Mouse (Mus musculus): ENCODE measurements around the gene Dlgap3. TPM values are rescaled to one million over a fixed set of nuclear protein-coding genes. Genes with fewer than 3 reads are reported as not detected.

Gene Dlgap3
- polyA plus RNA-seq, 1 experiment: 0.27 TPM

DNA sequence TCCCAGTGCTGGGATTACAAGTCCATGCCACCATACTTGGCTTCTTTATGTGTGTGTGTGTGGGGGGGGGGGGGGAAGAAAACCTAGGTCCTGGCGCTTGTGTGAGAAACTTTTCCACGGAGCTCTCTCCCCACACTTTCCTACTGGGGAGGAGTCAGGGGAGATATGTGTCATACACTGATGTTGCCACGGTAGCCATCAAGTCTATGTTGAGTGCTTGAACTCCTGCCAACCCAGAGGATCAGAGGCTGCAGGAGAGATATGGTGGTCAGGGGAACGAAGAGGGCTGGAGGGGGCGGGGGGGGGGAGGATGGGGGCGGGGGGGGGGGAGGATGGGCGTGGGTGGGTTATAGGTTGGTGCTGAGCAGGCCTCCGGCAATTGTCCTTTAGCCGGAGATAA, 46.8 kb downstream of the Dlgap3 start:
- Histone ChIP-seq H3K27ac (ENCODE audit: insufficient read depth, low read depth, low read length) (no peak overlapping the region), H3K4me3 (ENCODE audit: insufficient read depth, low read depth, low read length) (no peak overlapping the region), H3K4me1 (ENCODE audit: control insufficient read depth, insufficient read depth, low read length) (no peaks in the 10 kb centered on the region), H3K27me3 (replicated peaks; ENCODE audit: control insufficient read depth, insufficient read depth, low read length) (no peaks in the 10 kb centered on the region), H3K36me3 (ENCODE audit: control insufficient read depth, insufficient read depth, low read length) (no peaks in the 10 kb centered on the region)
- WGBS: 70% methylated on average over 7 of the region's 9 CpGs
- TF ChIP-seq CTCF (conservative IDR thresholded peaks at IDR 0.05; ENCODE audit: insufficient read depth, insufficient read length, low read depth, low read length) (no peak), POLR2A (IDR thresholded peaks at IDR 0.05; ENCODE audit: low read depth, low read length) (no peak)
- DNase-seq: no peak

DNA sequence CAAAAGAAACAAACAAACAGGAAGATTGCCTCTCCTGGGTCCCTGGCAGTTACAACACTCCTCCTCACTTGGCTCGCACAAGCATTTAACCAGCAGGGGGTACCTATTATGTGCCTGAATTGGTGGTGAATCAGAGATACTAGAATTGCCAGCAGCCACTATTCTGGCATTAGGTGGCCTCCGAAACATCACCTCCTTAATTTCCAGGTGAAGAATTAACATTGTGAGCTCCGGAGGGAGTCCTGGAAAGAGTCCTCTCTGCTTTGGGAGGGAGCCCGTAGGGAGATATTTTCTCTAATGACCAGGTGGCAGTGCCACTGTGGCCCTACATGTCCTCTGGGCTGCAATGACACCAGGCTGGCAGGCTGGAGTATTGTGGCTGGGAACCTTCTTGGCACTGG, 47.2 kb downstream of the Dlgap3 start:
- no peaks in the 10 kb centered on the region for H3K4me1 ChIP-seq (ENCODE audit: control insufficient read depth, insufficient read depth, low read length)
- no peak for DNase-seq
- H3K4me3 ChIP-seq (ENCODE audit: insufficient read depth, low read depth, low read length): no peak overlapping the region
- no peaks in the 10 kb centered on the region for H3K27me3 ChIP-seq (replicated peaks; ENCODE audit: control insufficient read depth, insufficient read depth, low read length)
- no peaks in the 10 kb centered on the region for H3K36me3 ChIP-seq (ENCODE audit: control insufficient read depth, insufficient read depth, low read length)
- H3K27ac ChIP-seq (ENCODE audit: insufficient read depth, low read depth, low read length): no peak overlapping the region
- TF ChIP-seq CTCF (conservative IDR thresholded peaks at IDR 0.05; ENCODE audit: insufficient read depth, insufficient read length, low read depth, low read length) (no peak), POLR2A (IDR thresholded peaks at IDR 0.05; ENCODE audit: low read depth, low read length) (no peak)
- 74% methylated on average over 4 of the region's 4 CpGs for WGBS

DNA sequence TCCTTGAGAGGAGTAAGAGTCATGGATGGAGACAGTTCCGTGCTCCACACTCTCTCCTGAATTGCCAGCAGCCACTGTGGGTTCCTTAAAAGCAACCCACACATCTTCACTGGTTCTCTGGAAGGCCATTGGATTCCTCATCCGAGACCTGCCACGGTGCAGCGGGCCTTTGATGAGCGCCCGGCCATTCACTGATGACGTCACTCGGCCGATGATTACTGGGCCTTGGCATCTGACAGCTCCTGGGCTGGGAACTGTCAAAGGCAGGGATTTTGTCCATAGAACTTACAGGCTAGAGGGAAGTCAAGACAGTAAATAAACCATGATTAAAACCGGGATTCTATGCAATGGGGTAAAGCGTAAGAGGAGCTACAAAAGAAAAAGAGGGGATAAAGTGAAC, 48.0 kb downstream of the Dlgap3 start:
- Histone ChIP-seq H3K36me3 (ENCODE audit: control insufficient read depth, insufficient read depth, low read length) (no peaks in the 10 kb centered on the region), H3K27me3 (replicated peaks; ENCODE audit: control insufficient read depth, insufficient read depth, low read length) (no peaks in the 10 kb centered on the region), H3K4me3 (ENCODE audit: insufficient read depth, low read depth, low read length) (no peak overlapping the region), H3K27ac (ENCODE audit: insufficient read depth, low read depth, low read length) (no peak overlapping the region), H3K4me1 (ENCODE audit: control insufficient read depth, insufficient read depth, low read length) (no peaks in the 10 kb centered on the region)
- DNase-seq: no peak
- TF ChIP-seq CTCF (conservative IDR thresholded peaks at IDR 0.05; ENCODE audit: insufficient read depth, insufficient read length, low read depth, low read length): no peak
- TF ChIP-seq POLR2A (IDR thresholded peaks at IDR 0.05; ENCODE audit: low read depth, low read length): no peak
- WGBS: 45% methylated on average over 11 of the region's 11 CpGs

DNA sequence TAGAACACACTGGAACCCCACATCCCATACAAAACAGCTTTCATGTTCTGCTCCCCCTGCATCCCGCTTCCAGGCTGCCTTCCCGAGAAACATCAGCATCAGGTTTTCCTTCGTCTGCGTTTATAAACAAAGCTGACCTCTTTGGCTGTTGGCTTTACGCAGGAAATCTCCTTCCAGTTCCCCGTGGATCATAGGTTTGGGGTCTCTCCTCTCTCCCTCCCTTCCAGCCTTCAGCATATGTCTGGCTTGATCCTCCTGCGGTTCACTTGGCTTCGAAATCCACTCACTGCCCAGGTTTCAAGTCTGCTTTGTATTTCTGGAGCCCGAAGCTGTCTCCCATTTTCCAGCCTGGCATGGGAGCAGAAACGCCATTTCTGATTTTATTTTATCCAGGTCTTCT, 54.3 kb downstream of the Dlgap3 start:
- WGBS: 34% methylated on average over 10 of the region's 10 CpGs
- H3K4me1 ChIP-seq (ENCODE audit: control insufficient read depth, insufficient read depth, low read length): no peaks in the 10 kb centered on the region
- H3K36me3 ChIP-seq (ENCODE audit: control insufficient read depth, insufficient read depth, low read length): no peaks in the 10 kb centered on the region
- H3K27me3 ChIP-seq (replicated peaks; ENCODE audit: control insufficient read depth, insufficient read depth, low read length): no peaks in the 10 kb centered on the region
- TF ChIP-seq POLR2A (IDR thresholded peaks at IDR 0.05; ENCODE audit: low read depth, low read length) (no peak), CTCF (conservative IDR thresholded peaks at IDR 0.05; ENCODE audit: insufficient read depth, insufficient read length, low read depth, low read length) (no peak)
- H3K4me3 ChIP-seq (ENCODE audit: insufficient read depth, low read depth, low read length): no peak overlapping the region
- DNase-seq: no peak
- H3K27ac ChIP-seq (ENCODE audit: insufficient read depth, low read depth, low read length): no peak overlapping the region

DNA sequence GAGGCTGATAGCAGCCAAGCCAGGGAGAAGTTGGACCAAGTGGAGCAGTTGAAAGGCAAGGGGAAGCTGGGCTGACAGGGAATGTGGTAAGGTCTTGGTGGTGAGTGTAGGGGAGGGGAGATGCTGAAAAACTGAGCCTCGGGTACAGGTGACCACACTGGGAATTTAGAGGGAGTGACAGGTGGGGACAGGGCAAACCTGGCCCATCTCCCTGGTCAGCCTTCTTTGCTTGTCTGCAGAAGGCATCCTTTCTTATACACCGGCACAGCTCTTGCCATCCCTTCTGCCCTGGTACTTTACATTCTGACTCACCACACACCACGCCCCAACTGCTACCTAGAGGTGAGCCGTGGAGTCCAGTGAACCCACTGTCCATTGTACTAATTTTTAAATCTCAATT, 54.8 kb downstream of the Dlgap3 start:
- no peak overlapping the region for H3K4me3 ChIP-seq (ENCODE audit: insufficient read depth, low read depth, low read length)
- no peaks in the 10 kb centered on the region for H3K4me1 ChIP-seq (ENCODE audit: control insufficient read depth, insufficient read depth, low read length)
- DNase-seq: no peak
- no peaks in the 10 kb centered on the region for H3K36me3 ChIP-seq (ENCODE audit: control insufficient read depth, insufficient read depth, low read length)
- TF ChIP-seq CTCF (conservative IDR thresholded peaks at IDR 0.05; ENCODE audit: insufficient read depth, insufficient read length, low read depth, low read length): no peak
- no peak for TF ChIP-seq POLR2A (IDR thresholded peaks at IDR 0.05; ENCODE audit: low read depth, low read length)
- no peaks in the 10 kb centered on the region for H3K27me3 ChIP-seq (replicated peaks; ENCODE audit: control insufficient read depth, insufficient read depth, low read length)
- 51% methylated on average over 4 of the region's 4 CpGs for WGBS
- no peak overlapping the region for H3K27ac ChIP-seq (ENCODE audit: insufficient read depth, low read depth, low read length)

DNA sequence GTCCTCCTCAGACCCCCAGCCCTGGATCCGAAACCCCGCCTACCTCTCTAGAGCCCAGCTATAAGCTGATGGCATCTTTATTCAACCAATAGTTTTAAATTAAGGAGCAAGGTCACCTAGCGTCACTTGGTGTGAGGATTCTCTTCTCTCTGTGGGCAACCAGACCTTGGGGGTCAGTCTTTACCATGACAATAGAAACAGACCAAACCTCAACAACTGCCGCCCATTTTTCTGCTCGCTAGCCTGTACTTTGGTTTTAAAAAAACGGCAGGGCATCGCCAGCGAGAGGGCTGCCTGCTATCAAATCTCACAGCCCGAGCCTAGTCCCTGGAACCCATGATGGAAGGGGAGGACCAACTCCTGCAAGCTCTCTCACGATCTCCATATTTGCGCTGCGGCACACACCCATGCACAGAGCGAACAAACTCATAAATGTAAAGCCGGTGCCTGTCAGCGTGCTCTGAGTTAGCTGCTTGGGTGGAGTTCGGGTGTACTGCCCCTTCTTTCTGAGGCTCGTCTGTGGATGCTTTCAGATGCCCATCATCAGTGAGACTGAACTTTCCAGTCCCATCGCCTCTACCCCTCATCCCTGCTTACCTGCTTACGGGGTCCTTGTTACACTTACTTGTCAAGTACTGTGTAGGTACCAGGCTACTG, 55.6 kb downstream of the Dlgap3 start:
- DNase-seq: no peak
- no peak for TF ChIP-seq CTCF (conservative IDR thresholded peaks at IDR 0.05; ENCODE audit: insufficient read depth, insufficient read length, low read depth, low read length)
- TF ChIP-seq POLR2A (IDR thresholded peaks at IDR 0.05; ENCODE audit: low read depth, low read length): no peak
- Histone ChIP-seq H3K4me1 (ENCODE audit: control insufficient read depth, insufficient read depth, low read length) (no peaks in the 10 kb centered on the region), H3K36me3 (ENCODE audit: control insufficient read depth, insufficient read depth, low read length) (no peaks in the 10 kb centered on the region), H3K4me3 (ENCODE audit: insufficient read depth, low read depth, low read length) (no peak overlapping the region), H3K27me3 (replicated peaks; ENCODE audit: control insufficient read depth, insufficient read depth, low read length) (no peaks in the 10 kb centered on the region), H3K27ac (ENCODE audit: insufficient read depth, low read depth, low read length) (no peak overlapping the region)
- 15% methylated on average over 19 of the region's 19 CpGs for WGBS

DNA sequence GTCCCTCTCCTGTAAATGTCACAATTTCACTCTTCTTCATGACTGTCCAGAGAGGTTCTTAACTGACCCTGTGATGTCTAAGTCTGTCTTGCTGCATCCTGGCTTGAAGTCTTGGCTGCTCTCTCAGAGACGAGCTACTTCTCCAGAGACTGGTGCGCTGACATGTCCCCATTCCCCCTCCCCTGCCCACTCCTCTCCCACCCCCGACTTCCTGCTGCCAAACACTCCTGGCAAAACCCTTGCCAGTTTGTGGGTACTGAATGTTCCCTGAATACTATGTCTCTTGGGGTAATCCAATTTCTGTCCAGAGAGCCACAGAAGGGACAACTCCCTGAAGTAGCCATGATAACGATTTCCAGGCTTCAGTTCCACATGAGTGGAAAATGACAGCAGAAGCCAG, 57.1 kb downstream of the Dlgap3 start:
- no peaks in the 10 kb centered on the region for H3K36me3 ChIP-seq (ENCODE audit: control insufficient read depth, insufficient read depth, low read length)
- H3K27me3 ChIP-seq (replicated peaks; ENCODE audit: control insufficient read depth, insufficient read depth, low read length): no peaks in the 10 kb centered on the region
- H3K4me1 ChIP-seq (ENCODE audit: control insufficient read depth, insufficient read depth, low read length): no peaks in the 10 kb centered on the region
- TF ChIP-seq CTCF (conservative IDR thresholded peaks at IDR 0.05; ENCODE audit: insufficient read depth, insufficient read length, low read depth, low read length) (no peak), POLR2A (IDR thresholded peaks at IDR 0.05; ENCODE audit: low read depth, low read length) (no peak)
- no peak overlapping the region for H3K27ac ChIP-seq (ENCODE audit: insufficient read depth, low read depth, low read length)
- no peak for DNase-seq
- H3K4me3 ChIP-seq (ENCODE audit: insufficient read depth, low read depth, low read length): no peak overlapping the region
- WGBS: 37% methylated on average over 4 of the region's 4 CpGs
